Mouse (Mus musculus) thymus, postnatal 0 days (tissue): ENCODE data around the gene A930033H14Rik. TPM values are rescaled to one million over a fixed set of nuclear protein-coding genes. Genes with fewer than 3 reads are reported as not detected.

Experiments used
- polyA plus RNA-seq: library from polyadenylated mRNA; unstranded; fragments of >200 nt; fragmentation: Nextera tagmentation; extraction: Ambion mirVana; gene quantifications from 2 replicates; pipeline ENCODE4 v1.2.1, GENCODE M21; 2015

The A930033H14Rik gene
- polyA plus RNA-seq, 1 experiment from 2014 or later = 0.36 TPM

Other genes with a start within 250 kb of the A930033H14Rik start
- 3.4 and 4.9 TPM in 2 replicates for gene Rhobtb1, start 61.7 kb downstream of the A930033H14Rik start, polyA plus RNA-seq
- gene Cdk1, start 139.8 kb upstream of the A930033H14Rik start, polyA plus RNA-seq = 394 and 415 TPM in 2 replicates
- gene Ank3, start 185.7 kb upstream of the A930033H14Rik start, polyA plus RNA-seq = 8.5 and 10.5 TPM in 2 replicates